Mouse (Mus musculus): ENCODE data around the gene Tapt1.

- TF ChIP-seq GATA1 (IDR thresholded peaks at IDR 0.05; ENCODE audit: low read length) (no peak), TAL1 (IDR thresholded peaks at IDR 0.05; ENCODE audit: low read length) (no peak)
Observed at GRCm38 (mm10) chr5:44158458-44158857, 68.0 kb downstream of the Tapt1 start.

Data from erythroblast, embryonic 14.5 days (primary cell).